Mouse (Mus musculus): ENCODE data around the gene 1190007I07Rik.
A peak's percentile ranks its signal among the peaks of the same experiment; 100 is the strongest.

Gene 1190007I07Rik

GRCm38 (mm10) chr10:82622671-82623552 is at the start of gene 1190007I07Rik:
Gene 1190007I07Rik, minus strand, starts transcription at chr10:82623228.
- peak; percentile 60 for DNase-seq (ENCODE audit: low read depth)

- no peak for DNase-seq (ENCODE audit: low read depth)
Measured at GRCm38 (mm10) chr10:82670205-82670604, 47.2 kb upstream of the 1190007I07Rik start.

- peak; percentile 76 for DNase-seq (ENCODE audit: low read depth)
Measured at GRCm38 (mm10) chr10:82666436-82667234, 43.6 kb upstream of the 1190007I07Rik start.

GRCm38 (mm10) chr10:82665951-82666350 is 42.9 kb upstream of the 1190007I07Rik start:
- DNase-seq (ENCODE audit: low read depth) = no peak

GRCm38 (mm10) chr10:82663289-82663688 is 40.3 kb upstream of the 1190007I07Rik start:
- DNase-seq (ENCODE audit: low read depth) = no peak

- DNase-seq (ENCODE audit: low read depth) = no peak
Measured at GRCm38 (mm10) chr10:82662267-82662990, 39.4 kb upstream of the 1190007I07Rik start.

GRCm38 (mm10) chr10:82661820-82662219 is 38.8 kb upstream of the 1190007I07Rik start:
- DNase-seq (ENCODE audit: low read depth) = no peak

- no peak for DNase-seq (ENCODE audit: low read depth)
Measured at GRCm38 (mm10) chr10:82654581-82654980, 31.6 kb upstream of the 1190007I07Rik start.

GRCm38 (mm10) chr10:82652625-82653024 is 29.6 kb upstream of the 1190007I07Rik start:
- DNase-seq (ENCODE audit: low read depth) = no peak

GRCm38 (mm10) chr10:82651221-82651620 is 28.2 kb upstream of the 1190007I07Rik start:
- no peak for DNase-seq (ENCODE audit: low read depth)

- no peak for DNase-seq (ENCODE audit: low read depth)
Measured at GRCm38 (mm10) chr10:82647205-82647811, 24.3 kb upstream of the 1190007I07Rik start.

- DNase-seq (ENCODE audit: low read depth) = no peak
Measured at GRCm38 (mm10) chr10:82646083-82646482, 23.1 kb upstream of the 1190007I07Rik start.

- no peak for DNase-seq (ENCODE audit: low read depth)
Measured at GRCm38 (mm10) chr10:82641481-82641880, 18.5 kb upstream of the 1190007I07Rik start.

GRCm38 (mm10) chr10:82639032-82639698 is 16.1 kb upstream of the 1190007I07Rik start:
- DNase-seq (ENCODE audit: low read depth) = no peak

GRCm38 (mm10) chr10:82636321-82636720 is 13.3 kb upstream of the 1190007I07Rik start:
- no peak for DNase-seq (ENCODE audit: low read depth)

- no peak for DNase-seq (ENCODE audit: low read depth)
Measured at GRCm38 (mm10) chr10:82634348-82634747, 11.3 kb upstream of the 1190007I07Rik start.

- DNase-seq (ENCODE audit: low read depth) = no peak
Measured at GRCm38 (mm10) chr10:82632496-82633280, 9.7 kb upstream of the 1190007I07Rik start.

- DNase-seq (ENCODE audit: low read depth) = no peak
Measured at GRCm38 (mm10) chr10:82631133-82631532, 8.1 kb upstream of the 1190007I07Rik start.

- DNase-seq (ENCODE audit: low read depth) = no peak
Measured at GRCm38 (mm10) chr10:82630497-82630896, 7.5 kb upstream of the 1190007I07Rik start.

- DNase-seq (ENCODE audit: low read depth) = peak; percentile 91
Measured at GRCm38 (mm10) chr10:82629586-82630255, 6.7 kb upstream of the 1190007I07Rik start, which contains the start of gene Tdg. Gene Tdg, plus strand, starts transcription at chr10:82629828.
